Mouse (Mus musculus) forebrain, embryonic 13.5 days (tissue): ENCODE results near the gene Ddx11. TPM values are rescaled to one million over a fixed set of nuclear protein-coding genes. Genes with fewer than 3 reads are reported as not detected.
A peak's percentile ranks its signal among the peaks of the same experiment; 100 is the strongest.

ENCODE experiments used
- ATAC-seq: fragments of 200-750 bp; cut with Nextera tagmentation; 2 replicates; pipeline ENCODE4 v1.8.0; 2017
- H3K27ac ChIP-seq: fragments of 300-500 bp; sonication (generic); 2 replicates; pipeline ENCODE4 v1.5.1; 2015; ENCODE audit warnings: inconsistent platforms, mild to moderate bottlenecking, moderate library complexity
- H3K27me3 ChIP-seq: fragments of 300-500 bp; sonication (generic); 2 replicates; pipeline ENCODE4 v1.6.1; 2015; ENCODE audit warnings: mild to moderate bottlenecking, inconsistent platforms
- H3K36me3 ChIP-seq: fragments of 300-500 bp; sonication (generic); 2 replicates; pipeline ENCODE4 v1.6.1; 2015; ENCODE audit warnings: mild to moderate bottlenecking, inconsistent platforms; ENCODE audit not compliant: poor library complexity, severe bottlenecking
- H3K4me1 ChIP-seq: fragments of 300-500 bp; sonication (generic); 2 replicates; pipeline ENCODE4 v1.6.1; 2015; ENCODE audit warnings: inconsistent platforms
- H3K4me2 ChIP-seq: fragments of 300-500 bp; sonication (generic); 2 replicates; pipeline ENCODE4 v1.6.1; 2015; ENCODE audit warnings: inconsistent platforms, mild to moderate bottlenecking, moderate library complexity
- H3K4me3 ChIP-seq: fragments of 300-500 bp; sonication (generic); 2 replicates; pipeline ENCODE4 v1.5.1; 2015; ENCODE audit warnings: mild to moderate bottlenecking, inconsistent platforms
- H3K9ac ChIP-seq: fragments of 300-500 bp; sonication (generic); 2 replicates; pipeline ENCODE4 v1.6.1; 2015; ENCODE audit warnings: mild to moderate bottlenecking, inconsistent platforms
- H3K9me3 ChIP-seq: fragments of 300-500 bp; sonication (generic); replicated peaks from 2 replicates; pipeline ENCODE4 v1.6.1; 2016; ENCODE audit warnings: inconsistent platforms
- WGBS: fragments of 180-500 bp; shearing (Covaris S2); methylation state at CpG from one replicate; pipeline ENCODE4 v1.1.7; 2015; 5-methylcytosine and 5-hydroxymethylcytosine counted together
- polyA plus RNA-seq: library from polyadenylated mRNA; unstranded; fragments of >200 nt; fragmentation: Nextera tagmentation; extraction: Ambion mirVana; gene quantifications from 2 replicates; pipeline ENCODE4 v1.2.1, GENCODE M21; 2015

Ddx11 gene
- polyA plus RNA-seq, 1 experiment from 2014 or later, result 16.2 TPM

DNA sequence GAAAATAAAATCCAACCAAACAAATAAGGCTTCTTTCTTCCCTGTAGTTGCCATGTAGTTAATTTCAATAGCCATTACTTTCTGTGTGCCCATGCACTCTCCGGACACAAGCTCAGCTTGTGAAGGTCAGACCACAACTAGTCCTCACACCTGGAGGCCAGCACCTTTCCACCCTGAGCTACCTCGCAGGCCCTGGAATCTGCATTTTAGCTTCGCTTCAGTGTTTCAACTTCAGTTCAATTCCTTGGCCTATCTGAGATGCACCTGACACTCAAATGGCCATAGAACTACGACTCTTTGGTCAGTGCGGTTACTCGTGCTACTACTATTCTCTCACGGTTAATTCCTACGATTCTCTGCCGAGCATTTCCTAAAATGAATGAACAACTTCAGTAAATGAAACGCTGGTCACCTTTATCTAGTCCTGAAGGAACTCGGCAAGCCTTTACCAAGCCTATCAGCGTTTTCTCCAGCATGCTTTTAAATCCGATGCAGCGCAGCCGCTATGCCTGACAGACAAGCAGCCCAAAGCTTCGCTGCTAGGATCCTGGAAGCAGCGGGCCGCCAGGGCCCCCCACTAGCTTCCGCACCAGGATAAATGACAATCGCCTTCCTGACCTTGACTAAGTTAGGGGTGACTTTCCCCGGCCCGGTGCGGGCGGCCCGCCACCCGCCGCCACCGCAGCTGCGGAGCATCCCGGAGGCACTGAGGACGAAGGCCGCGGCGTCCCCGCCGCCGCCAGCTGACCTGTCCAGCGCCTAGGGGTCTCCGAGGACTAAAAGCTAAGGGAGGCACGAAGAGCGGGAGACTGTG, 22.5 kb upstream of the Ddx11 start:
- peak overlapping the region; percentile 96 for H3K4me2 ChIP-seq
- no peaks in the 10 kb centered on the region for H3K9me3 ChIP-seq
- H3K36me3 ChIP-seq, result no peaks in the 10 kb centered on the region
- peak overlapping the region; percentile 95 for H3K9ac ChIP-seq
- H3K4me1 ChIP-seq, result peaks cover 15% of the 10 kb centered on the region
- no peak; the same call in 1 of the 2 replicates for ATAC-seq
- WGBS, result under 1% methylated on average over 41 of the region's 41 CpGs
- H3K27ac ChIP-seq, result peak overlapping the region; percentile 93
- peak overlapping the region; percentile 88 for H3K4me3 ChIP-seq
- no peaks in the 10 kb centered on the region for H3K27me3 ChIP-seq

DNA sequence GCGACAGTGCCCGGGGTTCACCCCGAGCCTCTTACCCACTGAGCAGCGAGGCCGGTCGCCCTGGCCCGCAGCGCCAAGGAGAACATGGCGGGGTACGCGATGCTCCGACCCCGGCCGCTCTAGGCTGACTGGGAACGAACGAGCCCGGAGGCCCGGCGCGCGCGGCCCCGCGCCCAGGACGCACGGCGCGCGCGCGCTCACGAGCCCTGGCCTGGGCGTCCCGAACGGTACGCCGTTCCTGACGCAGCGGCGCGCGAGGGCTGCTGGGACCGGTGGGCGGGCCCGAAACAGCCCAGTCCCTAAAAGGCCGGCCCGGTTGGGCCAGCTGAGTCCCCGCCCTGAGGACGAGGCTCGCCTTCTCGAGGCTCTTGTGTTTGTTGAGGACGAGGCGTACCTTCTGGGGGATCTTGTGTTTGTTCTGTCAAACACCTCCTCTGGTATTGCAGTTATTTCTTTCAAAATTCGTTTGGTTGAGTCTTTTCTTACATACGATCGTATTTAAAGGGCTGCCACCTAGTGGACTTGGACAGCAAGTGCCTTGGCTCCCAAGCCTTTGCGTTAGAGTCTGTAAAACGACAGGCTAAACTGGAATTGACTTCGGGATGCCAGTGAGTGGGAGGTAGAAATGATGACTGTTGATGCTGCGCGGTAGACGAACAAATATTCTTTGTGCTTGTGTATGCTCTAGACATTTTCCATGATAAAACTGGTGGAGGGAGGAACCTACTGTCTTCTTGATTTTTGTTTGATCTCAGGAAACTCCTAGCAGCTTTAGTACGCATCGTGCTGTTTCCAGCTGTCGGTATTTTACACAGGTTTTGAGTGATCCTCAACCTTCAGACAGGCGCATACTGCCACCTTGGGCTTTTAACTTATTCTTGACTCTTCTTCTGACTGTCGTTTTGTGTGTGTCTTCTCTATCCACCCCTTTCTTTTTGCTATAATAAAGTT, 21.7 kb upstream of the Ddx11 start, which contains the start of gene Ndufv2:
Ndufv2 (minus strand) TSS at position 180 of the 951 bp plus-strand sequence.
- ATAC-seq, result peak; percentile 100
- WGBS, result 2% methylated on average over 63 of the region's 67 CpGs
- Histone ChIP-seq H3K4me1 (peaks cover 15% of the 10 kb centered on the region), H3K9me3 (no peaks in the 10 kb centered on the region), H3K36me3 (no peaks in the 10 kb centered on the region), H3K4me2 (peak within 1 kb of the TSS; percentile 96), H3K27ac (peak within 1 kb of the TSS; percentile 93), H3K9ac (peak within 1 kb of the TSS; percentile 95), H3K27me3 (no peaks in the 10 kb centered on the region), H3K4me3 (peak within 1 kb of the TSS; percentile 88)

DNA sequence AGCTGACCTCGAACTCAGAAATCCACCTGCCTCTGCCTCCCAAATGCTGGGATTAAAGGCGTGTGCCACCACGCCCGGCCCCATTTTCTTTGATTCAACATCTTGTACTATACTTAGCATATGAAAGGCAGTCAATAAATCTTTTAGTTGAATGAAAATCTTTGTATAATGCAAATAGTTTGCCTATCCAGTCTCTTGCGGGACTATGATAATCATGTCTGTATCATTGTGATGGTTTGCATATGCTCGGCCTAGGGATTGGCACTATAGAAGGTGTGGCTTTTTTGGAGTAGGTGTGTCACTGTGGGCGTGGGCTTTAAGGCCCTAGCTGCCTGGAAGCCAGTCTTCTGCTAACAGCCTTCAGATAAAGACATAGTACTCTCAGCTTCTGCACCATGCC, 19.2 kb upstream of the Ddx11 start:
- Histone ChIP-seq H3K4me2 (no peak overlapping the region), H3K9ac (no peak overlapping the region), H3K27me3 (no peaks in the 10 kb centered on the region), H3K4me3 (no peak overlapping the region), H3K4me1 (peaks cover 15% of the 10 kb centered on the region), H3K27ac (no peak overlapping the region), H3K36me3 (no peaks in the 10 kb centered on the region), H3K9me3 (no peaks in the 10 kb centered on the region)
- 87% methylated on average over 7 of the region's 7 CpGs for WGBS
- ATAC-seq, result no peak

DNA sequence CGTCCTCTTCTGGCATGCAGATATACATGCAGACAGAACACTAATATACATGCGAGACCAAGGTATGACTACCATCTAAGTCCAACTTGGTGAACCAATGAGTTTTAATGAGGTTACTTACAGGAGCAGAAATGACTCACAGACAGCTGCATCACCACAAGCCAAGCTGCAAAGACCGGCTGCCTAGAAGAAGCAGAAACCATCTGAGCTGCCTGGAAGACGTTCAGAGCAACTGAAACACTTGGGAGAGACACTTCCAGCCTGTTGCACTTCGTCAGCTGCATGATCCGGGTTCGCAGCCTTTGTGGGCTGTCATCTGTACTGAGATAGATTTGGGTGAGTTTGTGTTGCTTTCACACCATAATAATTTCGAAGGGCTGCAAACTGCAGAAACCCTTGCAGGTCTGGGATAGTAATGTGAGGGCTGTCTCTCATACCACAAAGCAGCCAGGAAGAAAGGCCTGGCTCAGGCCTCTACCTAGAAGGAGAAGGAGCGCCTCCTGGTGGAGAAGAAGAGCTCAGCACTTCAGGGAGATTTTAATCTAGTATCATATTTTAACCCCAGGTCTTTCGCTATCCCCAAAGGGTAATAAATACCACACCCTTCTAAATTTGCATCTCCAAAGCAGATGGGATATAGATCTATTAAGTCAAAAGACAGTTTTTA, 16.6 kb upstream of the Ddx11 start:
- no peaks in the 10 kb centered on the region for H3K9me3 ChIP-seq
- H3K36me3 ChIP-seq, result no peaks in the 10 kb centered on the region
- ATAC-seq, result no peak; the same call in 1 of the 2 replicates
- no peak overlapping the region for H3K27ac ChIP-seq
- H3K4me3 ChIP-seq, result no peak overlapping the region
- no peak overlapping the region for H3K4me2 ChIP-seq
- no peaks in the 10 kb centered on the region for H3K27me3 ChIP-seq
- WGBS, result 53% methylated on average over 10 of the region's 10 CpGs
- no peak overlapping the region for H3K9ac ChIP-seq
- H3K4me1 ChIP-seq, result peaks cover 5% of the 10 kb centered on the region; the same call in 1 of the 2 replicates

DNA sequence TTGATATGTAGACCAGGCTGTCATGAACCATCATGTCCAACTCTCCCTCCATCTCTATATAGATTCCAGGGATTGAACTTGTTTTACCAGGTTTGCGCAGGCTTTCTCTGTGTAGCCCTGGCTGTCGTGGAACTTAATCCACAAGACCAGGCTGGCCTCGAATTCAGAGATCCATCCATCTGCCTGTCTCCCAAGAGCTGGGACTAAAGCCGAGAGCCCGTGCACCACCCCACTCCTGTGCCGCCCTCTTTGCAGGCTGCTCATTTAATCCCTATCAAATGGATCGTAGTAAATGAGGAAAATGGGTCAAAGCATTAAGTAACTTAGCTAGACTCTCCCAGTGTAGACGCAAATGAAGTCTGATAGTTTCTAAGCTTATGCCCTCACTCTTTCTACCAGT, 15.9 kb upstream of the Ddx11 start:
- WGBS, result 70% methylated on average over 8 of the region's 8 CpGs
- no peaks in the 10 kb centered on the region for H3K36me3 ChIP-seq
- no peaks in the 10 kb centered on the region for H3K9me3 ChIP-seq
- no peak overlapping the region for H3K9ac ChIP-seq
- no peaks in the 10 kb centered on the region for H3K27me3 ChIP-seq
- H3K4me2 ChIP-seq, result no peak overlapping the region
- peaks cover 12% of the 10 kb centered on the region for H3K4me1 ChIP-seq
- no peak for ATAC-seq
- no peak overlapping the region for H3K27ac ChIP-seq
- H3K4me3 ChIP-seq, result no peak overlapping the region

DNA sequence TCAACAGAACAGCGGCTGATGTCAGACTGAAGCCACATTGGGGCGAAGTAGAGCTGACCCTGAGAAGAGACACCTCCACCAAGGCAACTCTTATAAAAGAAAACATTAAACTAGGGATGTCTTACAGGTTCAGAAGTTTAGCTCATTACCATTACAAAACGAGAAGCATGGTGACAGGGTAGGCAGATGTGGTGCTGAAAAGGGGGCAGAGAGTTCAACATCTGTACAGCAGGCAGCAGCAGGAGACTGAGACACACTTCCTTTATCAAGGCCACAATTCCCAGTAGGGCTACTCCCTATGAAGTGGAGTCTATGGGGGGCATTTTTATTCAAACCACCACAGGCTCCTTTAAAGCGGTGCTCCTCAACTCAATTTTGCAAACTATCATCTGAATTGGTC, 15.1 kb upstream of the Ddx11 start:
- ATAC-seq, result no peak
- H3K4me3 ChIP-seq, result no peak overlapping the region
- H3K36me3 ChIP-seq, result no peaks in the 10 kb centered on the region
- peaks cover 15% of the 10 kb centered on the region for H3K4me1 ChIP-seq
- H3K4me2 ChIP-seq, result no peak overlapping the region
- H3K9me3 ChIP-seq, result no peaks in the 10 kb centered on the region
- H3K27me3 ChIP-seq, result no peaks in the 10 kb centered on the region
- no peak overlapping the region for H3K27ac ChIP-seq
- WGBS, result 85% methylated on average over 4 of the region's 4 CpGs
- no peak overlapping the region for H3K9ac ChIP-seq

DNA sequence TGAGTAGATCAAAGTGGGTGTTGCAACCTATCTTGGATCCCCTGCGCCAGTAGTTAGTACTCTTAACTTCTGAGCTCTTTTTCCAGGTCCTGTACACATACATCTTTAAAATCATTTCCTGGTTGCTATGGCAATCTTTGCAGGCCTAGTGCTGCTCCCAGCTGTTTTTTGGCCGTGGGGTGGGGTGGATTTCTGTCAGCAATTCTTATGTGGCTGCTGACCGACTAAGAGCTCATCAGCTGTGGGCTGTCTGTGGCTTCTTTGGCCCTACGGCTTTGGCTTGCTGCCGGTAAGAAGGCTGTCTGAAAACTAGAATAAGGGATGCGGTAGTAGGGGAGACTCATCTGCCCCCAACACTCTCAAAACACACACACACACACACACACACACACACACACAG, 12.6 kb upstream of the Ddx11 start:
- H3K4me1 ChIP-seq, result peaks cover 15% of the 10 kb centered on the region
- peaks cover 22% of the 10 kb centered on the region for H3K36me3 ChIP-seq
- H3K4me2 ChIP-seq, result peak overlapping the region; percentile 69
- no peaks in the 10 kb centered on the region for H3K27me3 ChIP-seq
- H3K9ac ChIP-seq, result peak overlapping the region; percentile 84
- no peaks in the 10 kb centered on the region for H3K9me3 ChIP-seq
- no peak for ATAC-seq
- no peak overlapping the region for H3K27ac ChIP-seq
- 55% methylated on average over 6 of the region's 6 CpGs for WGBS
- peak overlapping the region; percentile 70 for H3K4me3 ChIP-seq

DNA sequence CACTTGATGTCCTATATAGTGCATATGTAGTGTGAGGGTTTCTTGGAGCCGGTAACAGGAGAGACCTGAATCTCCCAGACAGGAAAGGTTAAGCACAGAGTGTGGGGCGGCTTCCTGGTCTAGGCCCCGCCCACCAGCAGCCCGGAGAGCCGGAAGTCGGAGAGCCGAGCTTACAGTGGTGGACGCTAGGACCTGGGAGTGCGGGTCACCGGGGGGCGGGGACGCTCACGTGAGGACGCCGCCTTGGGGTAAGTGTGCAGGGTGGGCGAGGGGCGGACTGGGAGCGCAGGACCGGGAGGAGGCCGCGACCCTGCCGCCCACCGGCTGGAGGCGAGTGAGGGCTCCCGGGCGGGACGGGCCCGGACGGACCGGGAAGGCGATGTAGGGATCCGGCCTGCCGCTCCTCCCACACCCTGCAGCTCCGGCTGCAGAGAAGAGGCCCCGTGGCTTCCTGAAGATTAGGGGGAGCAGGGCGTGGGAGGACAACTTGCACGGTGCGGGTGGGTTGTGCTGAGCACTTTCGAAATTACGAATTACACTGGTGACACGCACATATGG, 11.8 kb upstream of the Ddx11 start, which contains the start of gene Washc1:
Washc1 (plus strand) TSS at position 144 of the 558 bp plus-strand sequence.
- Histone ChIP-seq H3K4me3 (peak within 1 kb of the TSS; percentile 70), H3K4me1 (peaks cover 15% of the 10 kb centered on the region), H3K9ac (peak within 1 kb of the TSS; percentile 84), H3K27ac (peak within 1 kb of the TSS; percentile 19; the same call in 1 of the 2 replicates), H3K27me3 (no peaks in the 10 kb centered on the region), H3K36me3 (peaks cover 29% of the 10 kb centered on the region), H3K9me3 (no peaks in the 10 kb centered on the region), H3K4me2 (peak within 1 kb of the TSS; percentile 69)
- peak; percentile 98 for ATAC-seq
- WGBS, result under 1% methylated on average over 41 of the region's 41 CpGs

DNA sequence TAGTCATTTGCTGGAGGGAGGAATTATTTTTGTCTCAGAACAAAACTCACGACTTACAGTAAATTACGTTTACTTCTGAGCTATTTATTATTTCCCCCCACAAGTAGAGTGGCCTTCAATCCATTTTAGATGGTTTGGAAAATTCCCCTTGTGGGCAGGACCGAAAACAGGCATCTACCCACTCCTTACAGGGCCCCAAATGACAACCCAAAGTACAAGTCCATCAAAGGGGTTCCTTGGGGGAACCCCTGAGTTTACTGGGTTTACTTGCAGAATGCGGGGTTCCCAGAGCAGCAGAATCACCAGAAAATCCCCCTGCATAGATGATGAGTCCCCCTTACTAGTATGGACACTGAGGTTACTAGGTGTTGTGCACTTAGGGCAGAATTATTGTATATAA, 11.2 kb upstream of the Ddx11 start:
- H3K9me3 ChIP-seq, result no peaks in the 10 kb centered on the region
- peak overlapping the region; percentile 69 for H3K4me2 ChIP-seq
- peaks cover 15% of the 10 kb centered on the region for H3K4me1 ChIP-seq
- no peak for ATAC-seq
- no peak overlapping the region for H3K27ac ChIP-seq
- WGBS, result 54% methylated on average over 4 of the region's 4 CpGs
- peaks cover 36% of the 10 kb centered on the region for H3K36me3 ChIP-seq
- H3K9ac ChIP-seq, result peak overlapping the region; percentile 84
- peak overlapping the region; percentile 70 for H3K4me3 ChIP-seq
- no peaks in the 10 kb centered on the region for H3K27me3 ChIP-seq

DNA sequence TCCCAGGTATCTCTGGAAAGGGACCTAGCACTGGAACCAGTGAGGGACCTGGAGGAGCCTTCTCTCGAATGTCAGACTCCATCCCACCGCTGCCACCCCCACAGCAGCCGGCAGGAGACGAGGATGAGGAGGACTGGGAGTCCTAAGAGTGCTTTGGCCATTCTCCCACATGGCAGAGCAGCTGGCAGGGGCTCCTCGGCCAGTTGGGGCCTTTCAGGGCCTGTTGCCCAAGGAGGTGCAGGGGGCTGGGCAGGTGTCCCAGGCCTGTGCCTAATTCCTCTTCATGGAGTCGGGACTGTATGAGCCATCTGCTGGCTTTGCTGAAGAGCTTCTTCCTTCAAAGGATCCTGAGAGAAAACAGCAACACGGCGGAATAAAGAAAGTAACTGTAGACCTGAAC, 4.3 kb upstream of the Ddx11 start:
- 89% methylated on average over 8 of the region's 8 CpGs for WGBS
- Histone ChIP-seq H3K4me1 (peaks cover 2% of the 10 kb centered on the region), H3K36me3 (peaks cover 68% of the 10 kb centered on the region)

DNA sequence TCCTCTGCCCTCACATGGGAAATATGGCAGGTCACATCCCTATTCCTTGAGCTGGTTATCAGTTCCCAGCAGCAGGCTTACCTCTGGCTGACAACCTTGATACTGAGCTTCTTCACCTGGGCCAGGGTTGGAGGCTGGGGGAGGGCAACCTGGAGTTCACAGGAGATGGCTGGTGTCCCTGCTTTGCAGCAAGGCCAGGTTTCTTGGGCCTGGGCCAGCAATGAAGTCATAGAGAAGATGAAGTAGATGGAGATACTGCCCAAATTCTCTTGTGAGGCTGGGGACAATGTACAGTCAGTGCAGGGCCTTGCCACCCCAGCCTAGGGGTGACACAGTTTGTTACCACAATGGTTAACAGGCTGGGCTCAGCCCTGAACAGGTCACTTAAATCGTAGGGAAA, 2.6 kb upstream of the Ddx11 start:
- ATAC-seq, result no peak
- H3K4me2 ChIP-seq, result no peak overlapping the region
- H3K9me3 ChIP-seq, result no peaks in the 10 kb centered on the region
- H3K27ac ChIP-seq, result no peak overlapping the region
- H3K36me3 ChIP-seq, result peaks cover 51% of the 10 kb centered on the region
- no peak overlapping the region for H3K4me3 ChIP-seq
- 85% methylated on average over 1 of the region's 1 CpGs for WGBS
- H3K27me3 ChIP-seq, result no peaks in the 10 kb centered on the region
- H3K9ac ChIP-seq, result no peak overlapping the region
- H3K4me1 ChIP-seq, result peaks cover 18% of the 10 kb centered on the region

More for the DNA sequence above, 4.3 kb upstream of the Ddx11 start:
- H3K9ac ChIP-seq, result no peak overlapping the region
- no peak for ATAC-seq
- H3K27ac ChIP-seq, result no peak overlapping the region
- H3K9me3 ChIP-seq, result no peaks in the 10 kb centered on the region
- no peak overlapping the region for H3K4me3 ChIP-seq
- H3K4me2 ChIP-seq, result no peak overlapping the region
- H3K27me3 ChIP-seq, result no peaks in the 10 kb centered on the region
